Mouse (Mus musculus): ENCODE measurements around the gene Grb2. TPM values are rescaled to one million over a fixed set of nuclear protein-coding genes. Genes with fewer than 3 reads are reported as not detected.

Grb2 gene
- polyA plus RNA-seq, 1 experiment from 2014 or later, result 121 TPM

GRCm38 (mm10) chr11:115692800-115693199 is 15.6 kb downstream of the Grb2 start:
- Histone ChIP-seq H3K4me1 (replicated peaks; ENCODE audit: control insufficient read depth, insufficient read depth, low read length) (peaks cover 10% of the 10 kb centered on the region), H3K27me3 (ENCODE audit: control insufficient read depth, insufficient read depth, low read length) (no peaks in the 10 kb centered on the region), H3K4me3 (replicated peaks; ENCODE audit: low read length) (no peak overlapping the region), H3K9me3 (ENCODE audit: control insufficient read depth, low read length) (no peaks in the 10 kb centered on the region), H3K4me2 (replicated peaks) (no peak overlapping the region), H3K36me3 (replicated peaks; ENCODE audit: control insufficient read depth, insufficient read depth) (peaks cover 17% of the 10 kb centered on the region; the same call in 1 of the 2 replicates), H3K27ac (no peak overlapping the region), H3K9ac (no peak overlapping the region)
- ATAC-seq (ENCODE audit: low FRiP score) (no peak), DNase-seq (ENCODE audit: low spot score) (no peak)
- 76% methylated on average over 5 of the region's 5 CpGs for WGBS

- Histone ChIP-seq H3K9ac (no peak overlapping the region), H3K4me2 (replicated peaks) (no peak overlapping the region), H3K36me3 (replicated peaks; ENCODE audit: control insufficient read depth, insufficient read depth) (0 out of 2 replicates have a peak, but pooled peaks cover 11% of the 10 kb centered on the region), H3K9me3 (ENCODE audit: control insufficient read depth, low read length) (no peaks in the 10 kb centered on the region), H3K27me3 (ENCODE audit: control insufficient read depth, insufficient read depth, low read length) (no peaks in the 10 kb centered on the region), H3K27ac (no peak overlapping the region), H3K4me3 (replicated peaks; ENCODE audit: low read length) (no peak overlapping the region), H3K4me1 (replicated peaks; ENCODE audit: control insufficient read depth, insufficient read depth, low read length) (0 out of 2 replicates have a peak, but pooled peaks cover 2% of the 10 kb centered on the region)
- WGBS, result 95% methylated on average over 2 of the region's 2 CpGs
- DNase-seq (ENCODE audit: low spot score), result no peak
- ATAC-seq (ENCODE audit: low FRiP score), result no peak
Measured at GRCm38 (mm10) chr11:115691976-115692375, 16.4 kb downstream of the Grb2 start.

- DNase-seq (ENCODE audit: low spot score) (no peak), ATAC-seq (ENCODE audit: low FRiP score) (no peak)
- Histone ChIP-seq H3K9ac (no peak overlapping the region), H3K9me3 (ENCODE audit: control insufficient read depth, low read length) (no peaks in the 10 kb centered on the region), H3K27ac (no peak overlapping the region), H3K27me3 (ENCODE audit: control insufficient read depth, insufficient read depth, low read length) (no peaks in the 10 kb centered on the region), H3K36me3 (replicated peaks; ENCODE audit: control insufficient read depth, insufficient read depth) (0 out of 2 replicates have a peak, but pooled peaks cover 6% of the 10 kb centered on the region), H3K4me2 (replicated peaks) (no peak overlapping the region), H3K4me3 (replicated peaks; ENCODE audit: low read length) (no peak overlapping the region), H3K4me1 (replicated peaks; ENCODE audit: control insufficient read depth, insufficient read depth, low read length) (0 out of 2 replicates have a peak, but pooled peaks cover 2% of the 10 kb centered on the region)
- WGBS, result 96% methylated on average over 5 of the region's 5 CpGs
Measured at GRCm38 (mm10) chr11:115691511-115691910, 16.9 kb downstream of the Grb2 start.

- no peak for DNase-seq (ENCODE audit: low spot score)
- WGBS, result 84% methylated on average over 5 of the region's 5 CpGs
- H3K27me3 ChIP-seq (ENCODE audit: control insufficient read depth, insufficient read depth, low read length), result no peaks in the 10 kb centered on the region
- no peak for ATAC-seq (ENCODE audit: low FRiP score)
- no peak overlapping the region for H3K4me3 ChIP-seq (replicated peaks; ENCODE audit: low read length)
- H3K27ac ChIP-seq, result no peak overlapping the region
- 0 out of 2 replicates have a peak, but pooled peaks cover 2% of the 10 kb centered on the region for H3K4me1 ChIP-seq (replicated peaks; ENCODE audit: control insufficient read depth, insufficient read depth, low read length)
- no peak overlapping the region for H3K4me2 ChIP-seq (replicated peaks)
- 0 out of 2 replicates have a peak, but pooled peaks cover 6% of the 10 kb centered on the region for H3K36me3 ChIP-seq (replicated peaks; ENCODE audit: control insufficient read depth, insufficient read depth)
- H3K9ac ChIP-seq, result no peak overlapping the region
- no peaks in the 10 kb centered on the region for H3K9me3 ChIP-seq (ENCODE audit: control insufficient read depth, low read length)
Measured at GRCm38 (mm10) chr11:115691013-115691412, 17.4 kb downstream of the Grb2 start.

GRCm38 (mm10) chr11:115690356-115690755 is 18.0 kb downstream of the Grb2 start:
- Histone ChIP-seq H3K27ac (no peak overlapping the region), H3K9me3 (ENCODE audit: control insufficient read depth, low read length) (no peaks in the 10 kb centered on the region), H3K9ac (no peak overlapping the region), H3K36me3 (replicated peaks; ENCODE audit: control insufficient read depth, insufficient read depth) (0 out of 2 replicates have a peak, but pooled peaks cover 6% of the 10 kb centered on the region), H3K4me1 (replicated peaks; ENCODE audit: control insufficient read depth, insufficient read depth, low read length) (0 out of 2 replicates have a peak, but pooled peaks cover 2% of the 10 kb centered on the region), H3K4me3 (replicated peaks; ENCODE audit: low read length) (no peak overlapping the region), H3K4me2 (replicated peaks) (no peak overlapping the region), H3K27me3 (ENCODE audit: control insufficient read depth, insufficient read depth, low read length) (no peaks in the 10 kb centered on the region)
- DNase-seq (ENCODE audit: low spot score), result no peak
- 88% methylated on average over 5 of the region's 5 CpGs for WGBS
- ATAC-seq (ENCODE audit: low FRiP score), result no peak

GRCm38 (mm10) chr11:115689137-115689915 is 19.1 kb downstream of the Grb2 start:
- Histone ChIP-seq H3K4me2 (replicated peaks) (no peak overlapping the region), H3K9me3 (ENCODE audit: control insufficient read depth, low read length) (no peaks in the 10 kb centered on the region), H3K27ac (no peak overlapping the region), H3K36me3 (replicated peaks; ENCODE audit: control insufficient read depth, insufficient read depth) (0 out of 2 replicates have a peak, but pooled peaks cover 6% of the 10 kb centered on the region), H3K4me3 (replicated peaks; ENCODE audit: low read length) (no peak overlapping the region), H3K9ac (no peak overlapping the region), H3K27me3 (ENCODE audit: control insufficient read depth, insufficient read depth, low read length) (no peaks in the 10 kb centered on the region), H3K4me1 (replicated peaks; ENCODE audit: control insufficient read depth, insufficient read depth, low read length) (no peaks in the 10 kb centered on the region)
- DNase-seq (ENCODE audit: low spot score), result no peak
- 96% methylated on average over 14 of the region's 14 CpGs for WGBS
- no peak for ATAC-seq (ENCODE audit: low FRiP score)

GRCm38 (mm10) chr11:115686369-115686768 is 22.0 kb downstream of the Grb2 start:
- Histone ChIP-seq H3K36me3 (replicated peaks; ENCODE audit: control insufficient read depth, insufficient read depth) (peaks cover 20% of the 10 kb centered on the region; the same call in 1 of the 2 replicates), H3K27me3 (ENCODE audit: control insufficient read depth, insufficient read depth, low read length) (no peaks in the 10 kb centered on the region), H3K4me2 (replicated peaks) (no peak overlapping the region), H3K4me3 (replicated peaks; ENCODE audit: low read length) (no peak overlapping the region), H3K9me3 (ENCODE audit: control insufficient read depth, low read length) (no peaks in the 10 kb centered on the region), H3K9ac (no peak overlapping the region), H3K4me1 (replicated peaks; ENCODE audit: control insufficient read depth, insufficient read depth, low read length) (no peaks in the 10 kb centered on the region), H3K27ac (no peak overlapping the region)
- DNase-seq (ENCODE audit: low spot score) (no peak), ATAC-seq (ENCODE audit: low FRiP score) (no peak)
- WGBS, result 93% methylated on average over 6 of the region's 6 CpGs

GRCm38 (mm10) chr11:115685954-115686353 is 22.4 kb downstream of the Grb2 start:
- WGBS, result 90% methylated on average over 7 of the region's 7 CpGs
- ATAC-seq (ENCODE audit: low FRiP score), result no peak

GRCm38 (mm10) chr11:115684877-115685276 is 23.5 kb downstream of the Grb2 start:
- 90% methylated on average over 6 of the region's 6 CpGs for WGBS
- no peak for ATAC-seq (ENCODE audit: low FRiP score)
- Histone ChIP-seq H3K36me3 (replicated peaks; ENCODE audit: control insufficient read depth, insufficient read depth) (peaks cover 20% of the 10 kb centered on the region; the same call in 1 of the 2 replicates), H3K9ac (no peak overlapping the region), H3K4me2 (replicated peaks) (no peak overlapping the region), H3K4me3 (replicated peaks; ENCODE audit: low read length) (no peak overlapping the region), H3K4me1 (replicated peaks; ENCODE audit: control insufficient read depth, insufficient read depth, low read length) (no peaks in the 10 kb centered on the region), H3K27ac (no peak overlapping the region), H3K27me3 (ENCODE audit: control insufficient read depth, insufficient read depth, low read length) (no peaks in the 10 kb centered on the region), H3K9me3 (ENCODE audit: control insufficient read depth, low read length) (no peaks in the 10 kb centered on the region)
- no peak for DNase-seq (ENCODE audit: low spot score)

More at GRCm38 (mm10) chr11:115685954-115686353, 22.4 kb downstream of the Grb2 start:
- Histone ChIP-seq H3K9me3 (ENCODE audit: control insufficient read depth, low read length) (no peaks in the 10 kb centered on the region), H3K9ac (no peak overlapping the region), H3K4me1 (replicated peaks; ENCODE audit: control insufficient read depth, insufficient read depth, low read length) (no peaks in the 10 kb centered on the region), H3K4me2 (replicated peaks) (no peak overlapping the region), H3K27ac (no peak overlapping the region), H3K4me3 (replicated peaks; ENCODE audit: low read length) (no peak overlapping the region), H3K36me3 (replicated peaks; ENCODE audit: control insufficient read depth, insufficient read depth) (peaks cover 20% of the 10 kb centered on the region; the same call in 1 of the 2 replicates), H3K27me3 (ENCODE audit: control insufficient read depth, insufficient read depth, low read length) (no peaks in the 10 kb centered on the region)
- DNase-seq (ENCODE audit: low spot score), result no peak
